Mouse (Mus musculus) liver, embryonic 13.5 days (tissue): ENCODE results near the gene Slc35e2. TPM values are rescaled to one million over a fixed set of nuclear protein-coding genes. Genes with fewer than 3 reads are reported as not detected.

Source experiments
- polyA plus RNA-seq: library from polyadenylated mRNA; unstranded; fragments of >200 nt; fragmentation: Nextera tagmentation; extraction: Ambion mirVana; gene quantifications from 2 replicates; pipeline ENCODE4 v1.2.1, GENCODE M21; 2015

Gene Slc35e2
- polyA plus RNA-seq, 1 experiment from 2014 or later, result 4.4 TPM

Other genes with a start within 250 kb of the Slc35e2 start
- 1.9 and 2.2 TPM in 2 replicates for gene Prkcz, start 240.1 kb upstream of the Slc35e2 start, polyA plus RNA-seq
- not detected in 2 replicates for gene Gabrd, start 203.3 kb upstream of the Slc35e2 start, polyA plus RNA-seq
- 0.09 and 0.13 TPM in 2 replicates for gene Cfap74, start 192.2 kb upstream of the Slc35e2 start, polyA plus RNA-seq
- not detected in 2 replicates for gene Tmem52, start 132.3 kb upstream of the Slc35e2 start, polyA plus RNA-seq
- 130 and 137 TPM in 2 replicates for gene Gnb1, start 110.1 kb upstream of the Slc35e2 start, polyA plus RNA-seq
- 60.4 and 68.0 TPM in 2 replicates for gene Nadk, start 39.0 kb upstream of the Slc35e2 start, polyA plus RNA-seq
- 30.6 and 36.2 TPM in 2 replicates for gene Cdk11b, start 23.4 kb downstream of the Slc35e2 start, polyA plus RNA-seq
- gene Gm10563, start 44.0 kb downstream of the Slc35e2 start, polyA plus RNA-seq, result not detected in 2 replicates
- gene Mmp23, start 52.0 kb downstream of the Slc35e2 start, polyA plus RNA-seq, result 4.9 and 6.0 TPM in 2 replicates
- gene Mib2, start 67.8 kb downstream of the Slc35e2 start, polyA plus RNA-seq, result 3.2 and 3.7 TPM in 2 replicates
- gene Fndc10, start 92.9 kb downstream of the Slc35e2 start, polyA plus RNA-seq, result 0.39 and 0.49 TPM in 2 replicates
- gene Ssu72, start 103.4 kb downstream of the Slc35e2 start, polyA plus RNA-seq, result 77.7 TPM in 2 replicates
- 0.07 and 0.18 TPM in 2 replicates for gene Tmem240, start 133.4 kb downstream of the Slc35e2 start, polyA plus RNA-seq
- gene Atad3a, start 159.7 kb downstream of the Slc35e2 start, polyA plus RNA-seq, result 73.2 and 75.6 TPM in 2 replicates
- gene Vwa1, start 173.3 kb downstream of the Slc35e2 start, polyA plus RNA-seq, result 0.43 and 0.45 TPM in 2 replicates
- 0.08 and 0.14 TPM in 2 replicates for gene Tmem88b, start 184.5 kb downstream of the Slc35e2 start, polyA plus RNA-seq
- gene Ankrd65, start 189.0 kb downstream of the Slc35e2 start, polyA plus RNA-seq, result not detected in 2 replicates
- 225 and 227 TPM in 2 replicates for gene Mrpl20, start 201.5 kb downstream of the Slc35e2 start, polyA plus RNA-seq
- gene Ccnl2, start 211.1 kb downstream of the Slc35e2 start, polyA plus RNA-seq, result 62.9 and 68.8 TPM in 2 replicates
- 147 and 148 TPM in 2 replicates for gene Aurkaip1, start 229.9 kb downstream of the Slc35e2 start, polyA plus RNA-seq
- 5.6 and 6.8 TPM in 2 replicates for gene Mxra8, start 238.3 kb downstream of the Slc35e2 start, polyA plus RNA-seq
- 1.8 and 2.4 TPM in 2 replicates for gene Dvl1, start 246.0 kb downstream of the Slc35e2 start, polyA plus RNA-seq